Mouse (Mus musculus): ENCODE data around the gene Mapk11.

Mapk11 gene

GRCm38 (mm10) chr15:89103921-89104320, 45.5 kb downstream of the Mapk11 start:
- no peak for DNase-seq (ENCODE audit: low spot score in 2 of 2)

- no peak for DNase-seq (ENCODE audit: low spot score in 2 of 2)
Measured at GRCm38 (mm10) chr15:89102646-89103045, 46.8 kb downstream of the Mapk11 start.

DNA sequence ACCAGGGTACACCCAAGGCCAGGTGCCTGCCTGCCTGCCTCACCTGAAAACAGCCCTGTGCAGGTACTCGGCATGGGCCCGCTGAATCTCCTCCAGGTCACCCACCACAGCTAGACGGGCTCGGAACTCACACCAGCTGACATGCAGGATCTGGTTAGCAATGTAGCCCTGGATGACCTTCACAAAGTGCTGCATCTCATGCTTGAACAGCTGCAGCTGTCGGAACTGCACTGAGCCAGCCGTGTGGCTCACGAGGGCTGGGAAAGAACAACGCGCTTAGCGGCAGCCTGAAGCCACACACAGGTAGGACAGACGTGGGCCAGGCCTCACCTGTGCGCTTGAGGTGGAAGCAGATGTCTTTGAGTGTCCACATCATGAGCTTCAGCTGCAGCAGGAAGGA, 48.6 kb downstream of the Mapk11 start:
- DNase-seq (ENCODE audit: low spot score in 2 of 2): no peak

DNA sequence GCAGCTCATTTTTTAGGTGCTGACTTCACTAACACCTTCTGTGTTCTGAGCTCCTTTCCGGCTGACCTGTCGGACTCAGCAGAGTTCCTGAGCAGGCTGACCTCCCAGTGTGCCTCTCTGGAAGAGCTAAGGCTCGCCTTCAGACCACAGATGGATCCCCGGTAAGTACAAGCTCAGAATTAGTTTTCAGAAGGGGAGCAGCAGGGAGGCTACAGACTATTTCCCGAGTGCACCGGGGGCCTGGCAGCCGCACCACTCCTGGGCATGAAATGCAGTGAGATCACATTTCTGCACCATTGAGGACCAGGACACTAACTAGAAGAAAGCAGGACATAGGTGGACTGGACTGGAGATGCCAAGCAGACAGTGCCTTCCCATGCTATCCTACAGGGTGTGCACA, 50.8 kb downstream of the Mapk11 start:
- no peak for DNase-seq (ENCODE audit: low spot score in 2 of 2)

DNA sequence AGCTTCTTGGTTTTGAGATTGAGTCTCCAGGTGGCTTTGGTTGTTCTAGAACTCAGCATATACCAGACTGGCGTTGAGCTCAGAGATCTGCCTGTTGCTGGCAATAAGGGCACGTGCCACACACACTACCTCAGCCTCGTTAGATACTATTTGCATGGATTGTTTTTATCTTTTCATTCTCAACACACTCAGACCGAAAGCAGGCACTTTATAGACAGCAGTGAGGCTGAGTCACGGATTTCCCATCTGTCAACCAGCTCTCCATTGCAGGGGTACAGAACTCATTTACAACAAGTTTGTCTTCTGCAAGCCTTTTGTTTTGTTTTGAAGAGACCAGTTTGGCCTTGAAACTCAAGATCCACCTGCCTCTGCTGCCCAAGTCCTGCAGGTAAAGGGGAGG, 52.0 kb downstream of the Mapk11 start:
- no peak for DNase-seq (ENCODE audit: low spot score in 2 of 2)
